Mouse (Mus musculus): ENCODE measurements around the gene Jmjd8.

DNA sequence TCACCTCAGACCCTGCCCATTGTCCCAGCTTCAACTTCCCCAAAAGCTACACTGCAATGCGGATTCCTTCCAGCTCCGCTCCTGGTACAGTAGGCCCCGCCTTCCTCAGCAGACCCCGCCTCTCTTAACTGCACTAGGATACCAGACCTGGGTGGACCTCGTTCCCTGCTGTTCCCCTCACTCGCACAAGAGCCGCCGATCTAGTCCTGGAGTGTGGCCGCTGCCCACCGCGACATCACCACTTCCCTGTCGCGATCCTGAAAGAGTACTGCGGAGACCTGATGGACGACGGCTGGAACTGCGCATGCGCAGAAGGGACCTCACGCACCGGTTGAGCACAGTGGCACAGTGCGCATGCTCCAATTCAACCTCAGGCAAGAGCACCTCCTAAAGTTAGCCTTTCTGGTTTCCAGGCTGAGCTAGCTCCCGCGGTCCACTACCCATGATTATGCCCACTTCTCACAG, 43.4 kb upstream of the Jmjd8 start, which contains the start of gene Haghl:
- no peak for TF ChIP-seq CTCF (IDR thresholded peaks at IDR 0.05; ENCODE audit: low read depth, low read length)
- no peak for TF ChIP-seq POLR2A (IDR thresholded peaks at IDR 0.05; ENCODE audit: extremely low read depth, insufficient read depth, low read length)
